Mouse (Mus musculus) intestine, embryonic 14.5 days (tissue): ENCODE data around the gene Rfx1. TPM values are rescaled to one million over a fixed set of nuclear protein-coding genes. Genes with fewer than 3 reads are reported as not detected.

Source experiments
- ATAC-seq: fragments of 200-750 bp; cut with Nextera tagmentation; replicated peaks from 2 replicates; pipeline ENCODE4 v1.8.0; 2017; ENCODE audit warnings: low read depth, moderate number of reproducible peaks, moderate TSS enrichment, moderate library complexity; ENCODE audit not compliant: low FRiP score, low TSS enrichment
- DNase-seq: peaks from one replicate; pipeline ENCODE4 v3.0.0-alpha.2; 2018; ENCODE audit warnings: low spot score
- H3K27ac ChIP-seq: fragments of 300-500 bp; sonication (generic); 2 replicates; pipeline ENCODE4 v1.5.1; 2014; ENCODE audit warnings: low read depth, mild to moderate bottlenecking, control low read depth
- H3K27me3 ChIP-seq: fragments of 300-500 bp; sonication (generic); replicated peaks from 2 replicates; pipeline ENCODE4 v1.6.1; 2014; ENCODE audit warnings: low read length, control low read depth; ENCODE audit not compliant: control insufficient read depth, insufficient read depth
- H3K36me3 ChIP-seq: fragments of 300-500 bp; sonication (generic); 2 replicates; pipeline ENCODE4 v1.6.1; 2014; ENCODE audit warnings: low read length, control low read depth; ENCODE audit not compliant: control insufficient read depth, insufficient read depth
- H3K4me1 ChIP-seq: fragments of 300-500 bp; sonication (generic); replicated peaks from 2 replicates; pipeline ENCODE4 v1.6.1; 2014; ENCODE audit warnings: low read length, control low read depth, mixed read lengths; ENCODE audit not compliant: control insufficient read depth, insufficient read depth
- H3K4me2 ChIP-seq: fragments of 300-500 bp; sonication (generic); 2 replicates; pipeline ENCODE4 v1.6.1; 2014; ENCODE audit warnings: low read length
- H3K4me3 ChIP-seq: fragments of 300-500 bp; sonication (generic); 2 replicates; pipeline ENCODE4 v1.5.1; 2014; ENCODE audit warnings: low read depth, low read length, control low read depth, mixed read lengths
- H3K9ac ChIP-seq: fragments of 300-500 bp; sonication (generic); 2 replicates; pipeline ENCODE4 v1.6.1; 2014; ENCODE audit warnings: mild to moderate bottlenecking, low read length
- H3K9me3 ChIP-seq: fragments of 300-500 bp; sonication (generic); 2 replicates; pipeline ENCODE4 v1.6.1; 2016; ENCODE audit warnings: low read length, control low read depth; ENCODE audit not compliant: control insufficient read depth
- WGBS: fragments of 180-500 bp; shearing (Covaris S2); extraction: QIAGEN DNeasy Blood & Tissue Kit; methylation state at CpG from one replicate; pipeline ENCODE4 v1.1.7; 2014; 5-methylcytosine and 5-hydroxymethylcytosine counted together
- polyA plus RNA-seq: library from polyadenylated mRNA; unstranded; fragments of >200 nt; fragmentation: Nextera tagmentation; extraction: Ambion mirVana; gene quantifications from 2 replicates; pipeline ENCODE4 v1.2.1, GENCODE M21; 2014

The Rfx1 gene
- polyA plus RNA-seq, 1 experiment from 2014 or later = 11.6 TPM

- H3K27ac ChIP-seq = no peak overlapping the region
- 66% methylated on average over 2 of the region's 2 CpGs for WGBS
- no peaks in the 10 kb centered on the region for H3K4me1 ChIP-seq
- no peak overlapping the region for H3K9ac ChIP-seq
- H3K36me3 ChIP-seq = 0 out of 2 replicates have a peak, but pooled peaks cover 5% of the 10 kb centered on the region
- no peak for DNase-seq
- no peaks in the 10 kb centered on the region for H3K9me3 ChIP-seq
- ATAC-seq = no peak
- no peaks in the 10 kb centered on the region for H3K27me3 ChIP-seq
- H3K4me3 ChIP-seq = no peak overlapping the region
- no peak overlapping the region for H3K4me2 ChIP-seq
Observed at GRCm38 (mm10) chr8:84126742-84127141, 60.1 kb downstream of the Rfx1 start.

GRCm38 (mm10) chr8:84127202-84127901 is 60.7 kb downstream of the Rfx1 start:
- H3K9ac ChIP-seq = no peak overlapping the region
- no peak overlapping the region for H3K4me2 ChIP-seq
- H3K9me3 ChIP-seq = no peaks in the 10 kb centered on the region
- no peaks in the 10 kb centered on the region for H3K4me1 ChIP-seq
- ATAC-seq (0 out of 2 replicates have a peak, but pooled peaks have one; percentile 10), DNase-seq (no peak)
- H3K4me3 ChIP-seq = no peak overlapping the region
- H3K27me3 ChIP-seq = no peaks in the 10 kb centered on the region
- H3K27ac ChIP-seq = no peak overlapping the region
- 65% methylated on average over 17 of the region's 17 CpGs for WGBS
- H3K36me3 ChIP-seq = peaks cover 11% of the 10 kb centered on the region

- no peak overlapping the region for H3K4me3 ChIP-seq
- H3K36me3 ChIP-seq = peaks cover 21% of the 10 kb centered on the region
- H3K27me3 ChIP-seq = no peaks in the 10 kb centered on the region
- no peaks in the 10 kb centered on the region for H3K4me1 ChIP-seq
- ATAC-seq (no peak), DNase-seq (no peak)
- 61% methylated on average over 8 of the region's 8 CpGs for WGBS
- H3K9me3 ChIP-seq = no peaks in the 10 kb centered on the region
- no peak overlapping the region for H3K27ac ChIP-seq
- H3K4me2 ChIP-seq = no peak overlapping the region
- no peak overlapping the region for H3K9ac ChIP-seq
Observed at GRCm38 (mm10) chr8:84128277-84128676, 61.6 kb downstream of the Rfx1 start.

GRCm38 (mm10) chr8:84130806-84131205 is 64.2 kb downstream of the Rfx1 start:
- H3K4me2 ChIP-seq = no peak overlapping the region
- ATAC-seq (no peak), DNase-seq (no peak)
- 44% methylated on average over 30 of the region's 30 CpGs for WGBS
- H3K36me3 ChIP-seq = peaks cover 46% of the 10 kb centered on the region
- H3K27ac ChIP-seq = no peak overlapping the region
- no peaks in the 10 kb centered on the region for H3K27me3 ChIP-seq
- no peaks in the 10 kb centered on the region for H3K9me3 ChIP-seq
- H3K9ac ChIP-seq = 0 out of 2 replicates have a peak overlapping the region, but pooled peaks have one; percentile 10
- H3K4me1 ChIP-seq = no peaks in the 10 kb centered on the region
- no peak overlapping the region for H3K4me3 ChIP-seq

GRCm38 (mm10) chr8:84132225-84132624 is 65.6 kb downstream of the Rfx1 start:
- no peak overlapping the region for H3K9ac ChIP-seq
- no peak for ATAC-seq
- no peak for DNase-seq
- H3K27ac ChIP-seq = no peak overlapping the region
- peaks cover 60% of the 10 kb centered on the region for H3K36me3 ChIP-seq
- H3K4me3 ChIP-seq = no peak overlapping the region
- H3K4me1 ChIP-seq = no peaks in the 10 kb centered on the region
- no peaks in the 10 kb centered on the region for H3K27me3 ChIP-seq
- WGBS = 86% methylated on average over 8 of the region's 8 CpGs
- H3K4me2 ChIP-seq = no peak overlapping the region
- H3K9me3 ChIP-seq = no peaks in the 10 kb centered on the region

GRCm38 (mm10) chr8:84137848-84138247 is 71.2 kb downstream of the Rfx1 start:
- Histone ChIP-seq H3K4me2 (no peak overlapping the region), H3K36me3 (peaks cover 98% of the 10 kb centered on the region), H3K9ac (no peak overlapping the region), H3K27ac (no peak overlapping the region), H3K4me1 (no peaks in the 10 kb centered on the region), H3K4me3 (no peak overlapping the region), H3K9me3 (no peaks in the 10 kb centered on the region), H3K27me3 (no peaks in the 10 kb centered on the region)
- DNase-seq = no peak
- ATAC-seq = no peak
- 93% methylated on average over 3 of the region's 3 CpGs for WGBS

- no peak overlapping the region for H3K9ac ChIP-seq
- peaks cover 79% of the 10 kb centered on the region for H3K36me3 ChIP-seq
- no peak overlapping the region for H3K27ac ChIP-seq
- H3K9me3 ChIP-seq = no peaks in the 10 kb centered on the region
- H3K27me3 ChIP-seq = no peaks in the 10 kb centered on the region
- no peak for ATAC-seq
- no peak overlapping the region for H3K4me3 ChIP-seq
- H3K4me1 ChIP-seq = no peaks in the 10 kb centered on the region
- WGBS = 84% methylated on average over 4 of the region's 4 CpGs
- no peak overlapping the region for H3K4me2 ChIP-seq
- no peak for DNase-seq
Observed at GRCm38 (mm10) chr8:84140838-84141237, 74.2 kb downstream of the Rfx1 start.

GRCm38 (mm10) chr8:84144636-84145245 is 78.1 kb downstream of the Rfx1 start:
- Histone ChIP-seq H3K4me3 (no peak overlapping the region), H3K9ac (no peak overlapping the region), H3K36me3 (peaks cover 40% of the 10 kb centered on the region), H3K4me2 (no peak overlapping the region), H3K27me3 (no peaks in the 10 kb centered on the region), H3K27ac (no peak overlapping the region), H3K9me3 (no peaks in the 10 kb centered on the region), H3K4me1 (peaks cover 14% of the 10 kb centered on the region; the same call in 1 of the 2 replicates)
- 91% methylated on average over 8 of the region's 8 CpGs for WGBS
- ATAC-seq = no peak
- DNase-seq = no peak
